Mouse (Mus musculus) heart, postnatal 10 days (tissue): ENCODE results near the gene Itpr2. TPM values are rescaled to one million over a fixed set of nuclear protein-coding genes. Genes with fewer than 3 reads are reported as not detected.
"Not testable (repeated sequence)": the region's sequence is repeated elsewhere in the genome, so short reads cannot be mapped to it uniquely, and the experiment has no call there.

Experiments used
- DNase-seq, 2 experiments: peaks; one replicate each; pipeline ENCODE4 v3.0.0; 2021
- intact Hi-C: fragments of 180-260 bp; cut with DNase I; formaldehyde crosslinking; loops from one replicate; pipeline ENCODE4 v1.15.1; 2025
- total RNA-seq, 2 experiments: library from RNA; stranded (reverse); gene quantifications; 2 replicates each; pipeline ENCODE4 v1.2.3; 2021

The Itpr2 gene
- total RNA-seq, 2 experiments from 2014 or later = 31.5 to 41.9 TPM

GRCm38 (mm10) chr6:146476865-146477264, 25.2 kb downstream of the Itpr2 start:
- DNase-seq = no peak
- intact Hi-C loops = no loop called here

- intact Hi-C loops = no loop called here
Observed at GRCm38 (mm10) chr6:146474166-146474565, 27.9 kb downstream of the Itpr2 start.

GRCm38 (mm10) chr6:146473216-146473955, 28.6 kb downstream of the Itpr2 start:
- intact Hi-C loops = no loop called here
- peak; percentile 36 to 47 for DNase-seq

More at GRCm38 (mm10) chr6:146474166-146474565, 27.9 kb downstream of the Itpr2 start:
- no peak for DNase-seq

GRCm38 (mm10) chr6:146470378-146470777, 31.6 kb downstream of the Itpr2 start:
- no peak for DNase-seq
- intact Hi-C loops = no loop called here

GRCm38 (mm10) chr6:146469936-146470335, 32.1 kb downstream of the Itpr2 start:
- no peak for DNase-seq
- intact Hi-C loops = no loop called here

GRCm38 (mm10) chr6:146468361-146468760, 33.7 kb downstream of the Itpr2 start:
- no peak for DNase-seq
- intact Hi-C loops = no loop called here

- DNase-seq, intact Hi-C loops: not testable (repeated sequence)
Observed at GRCm38 (mm10) chr6:146464645-146465042, 37.4 kb downstream of the Itpr2 start.

- intact Hi-C loops = no loop called here
- no peak for DNase-seq
Observed at GRCm38 (mm10) chr6:146464014-146464644, 37.9 kb downstream of the Itpr2 start.

- DNase-seq = no peak
- intact Hi-C loops = no loop called here
Observed at GRCm38 (mm10) chr6:146460936-146461335, 41.1 kb downstream of the Itpr2 start.

GRCm38 (mm10) chr6:146458436-146458835, 43.6 kb downstream of the Itpr2 start:
- intact Hi-C loops = no loop called here

GRCm38 (mm10) chr6:146456741-146457140, 45.3 kb downstream of the Itpr2 start:
- no peak for DNase-seq
- intact Hi-C loops = no loop called here

More at GRCm38 (mm10) chr6:146458436-146458835, 43.6 kb downstream of the Itpr2 start:
- no peak for DNase-seq

- intact Hi-C loops = no loop called here
- no peak for DNase-seq
Observed at GRCm38 (mm10) chr6:146454520-146455511, 47.2 kb downstream of the Itpr2 start.

GRCm38 (mm10) chr6:146452474-146452873, 49.5 kb downstream of the Itpr2 start:
- DNase-seq = no peak
- intact Hi-C loops = no loop called here

GRCm38 (mm10) chr6:146446032-146446704, 55.9 kb downstream of the Itpr2 start:
- intact Hi-C loops = no loop called here
- DNase-seq = no peak

- DNase-seq = no peak
- intact Hi-C loops = no loop called here
Observed at GRCm38 (mm10) chr6:146439826-146440225, 62.2 kb downstream of the Itpr2 start.

GRCm38 (mm10) chr6:146439071-146439818, 62.8 kb downstream of the Itpr2 start:
- DNase-seq = no peak
- intact Hi-C loops = no loop called here

GRCm38 (mm10) chr6:146438057-146438456, 64.0 kb downstream of the Itpr2 start:
- intact Hi-C loops = no loop called here
- no peak for DNase-seq

- intact Hi-C loops = no loop called here
- DNase-seq = no peak
Observed at GRCm38 (mm10) chr6:146436916-146437496, 65.0 kb downstream of the Itpr2 start.

GRCm38 (mm10) chr6:146434217-146434616, 67.8 kb downstream of the Itpr2 start:
- DNase-seq = no peak
- intact Hi-C loops = loop anchor here (5.0 kb wide), 1 partner anchor 63 kb away; no protein-coding TSS in a partner anchor
